Mouse (Mus musculus) liver, postnatal 0 days (tissue): ENCODE measurements around the gene Reg4.

Source experiments
- CTCF ChIP-seq: sonication (generic); IDR thresholded peaks from 2 replicates; pipeline ENCODE4 v1.5.1; 2016; ENCODE audit warnings: antibody characterized with exemption, low read depth
- EP300 ChIP-seq: IDR thresholded peaks from 2 replicates; pipeline ENCODE4 v1.6.1; 2016; ENCODE audit warnings: antibody characterized with exemption, low read depth, mild to moderate bottlenecking

GRCm38 (mm10) chr3:98226988-98227610, 5.1 kb downstream of the Reg4 start:
- TF ChIP-seq CTCF (peak; percentile 93), EP300 (no peak)
